Mouse (Mus musculus) cerebellum, adult 18-20 months (tissue): ENCODE measurements around the gene Olfr934.

ENCODE experiments used
- DNase-seq, 2 experiments: peaks; one replicate each; pipeline ENCODE4 v3.0.0; 2021

Gene Olfr934

GRCm38 (mm10) chr9:38988215-38988614 lies at the start of gene Olfr934:
TSS of gene Olfr934 (minus strand) at chr9:38988315.
- DNase-seq = no peak

- DNase-seq = no peak
Observed at GRCm38 (mm10) chr9:39023277-39023676, 35.2 kb upstream of the Olfr934 start, which contains the start of gene Olfr146. TSS of gene Olfr146 (minus strand) at chr9:39023377.

DNA sequence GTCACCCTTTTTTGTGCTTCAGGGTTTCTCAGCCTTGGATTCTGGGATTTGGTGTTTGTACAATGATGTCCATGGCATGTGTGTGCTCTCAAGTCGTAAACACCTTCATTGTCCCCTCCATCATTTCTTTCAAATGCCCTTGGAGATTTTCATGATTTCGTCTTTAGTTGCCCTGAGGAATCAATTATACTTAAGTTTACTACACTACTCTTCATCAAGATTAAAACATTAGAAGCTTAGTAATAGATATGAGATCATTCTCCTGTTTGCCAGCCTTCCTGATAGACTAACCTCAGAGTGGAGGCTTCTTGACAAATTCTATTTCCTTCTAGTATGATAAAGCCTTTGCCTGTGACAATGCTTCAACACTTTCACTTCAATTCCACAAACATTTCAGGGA lies 11.5 kb upstream of the Olfr934 start, which contains the start of gene Olfr935:
Gene Olfr935 (minus strand): TSS at position 101 of the 400 bp plus-strand sequence.
- no peak for DNase-seq

DNA sequence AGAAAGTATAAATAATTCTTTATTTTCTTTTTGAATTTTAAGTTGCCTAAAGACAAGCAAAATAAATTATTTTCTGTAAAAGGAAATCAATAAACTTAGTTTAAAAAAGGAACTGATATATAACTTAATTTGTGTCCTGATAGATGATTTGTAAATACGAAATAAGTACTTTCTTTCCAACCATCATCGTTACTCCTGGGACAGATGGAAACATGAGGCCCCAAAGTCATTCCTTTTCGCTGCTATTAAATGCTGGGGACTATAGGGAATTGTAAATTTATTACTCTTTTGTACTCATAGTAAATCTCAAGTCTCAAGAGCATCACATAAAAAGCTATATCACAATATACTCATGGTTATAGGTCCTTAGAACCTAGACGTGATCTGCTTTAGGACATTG lies 16.1 kb downstream of the Olfr934 start, which contains the start of gene Olfr933:
Gene Olfr933 (plus strand): TSS at position 301 of the 400 bp plus-strand sequence.
- DNase-seq = no peak

GRCm38 (mm10) chr9:38954124-38954416 lies 34.0 kb downstream of the Olfr934 start:
- no peak for DNase-seq

DNA sequence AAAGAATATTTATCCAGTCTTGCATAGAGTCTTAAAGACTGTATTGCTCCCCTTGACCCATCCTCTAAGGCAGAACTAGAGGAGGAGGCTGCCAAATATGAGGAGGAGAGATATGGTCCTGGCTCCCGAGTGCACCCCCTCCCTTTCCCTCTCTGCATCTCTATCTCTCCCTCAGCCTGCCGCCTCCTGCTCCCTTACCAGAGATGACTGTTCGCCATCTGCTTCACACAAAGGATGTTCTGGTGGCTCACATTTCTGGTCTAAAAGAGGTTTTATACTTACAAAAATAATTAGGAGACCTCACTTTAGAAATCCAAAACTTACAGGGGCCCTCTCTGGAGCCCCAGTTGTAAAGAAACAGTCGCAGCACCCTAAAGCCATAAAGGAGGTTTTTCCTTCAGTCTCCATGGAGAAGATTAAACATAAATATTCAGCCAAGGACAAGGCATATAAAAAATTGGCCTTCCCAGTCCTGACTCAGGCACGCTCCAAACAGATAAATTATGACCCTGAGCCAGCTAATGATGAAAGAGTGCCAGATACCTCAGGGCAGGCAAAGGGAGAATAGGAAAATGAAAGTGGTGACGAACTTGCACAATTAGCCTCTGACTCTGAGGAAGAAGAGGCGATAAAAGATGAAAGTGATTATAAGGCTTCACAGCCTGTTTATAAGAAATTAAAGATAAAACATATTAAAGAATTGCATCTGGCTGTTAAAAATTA lies 34.6 kb downstream of the Olfr934 start:
- DNase-seq = no peak
